Mouse (Mus musculus): ENCODE data around the gene Esrra.

The Esrra gene

GRCm38 (mm10) chr19:6943709-6944108 lies 22.1 kb upstream of the Esrra start:
- Histone ChIP-seq H3K4me1 (replicated peaks; ENCODE audit: low read depth, low read length) (peaks cover 66% of the 10 kb centered on the region), H3K27me3 (ENCODE audit: insufficient read depth, low read length) (no peaks in the 10 kb centered on the region), H3K36me3 (ENCODE audit: insufficient read depth, low read length) (peaks cover 18% of the 10 kb centered on the region), H3K9me3 (ENCODE audit: low read length) (no peaks in the 10 kb centered on the region), H3K4me3 (replicated peaks; ENCODE audit: low read length) (no peak overlapping the region)
- TF ChIP-seq POU5F1 (IDR thresholded peaks at IDR 0.05; ENCODE audit: borderline replicate concordance, low read length) (no peak), CTCF (conservative IDR thresholded peaks at IDR 0.05; ENCODE audit: low read length) (no peak), NANOG (IDR thresholded peaks at IDR 0.05; ENCODE audit: borderline replicate concordance, low read length) (no peak)

GRCm38 (mm10) chr19:6942764-6943163 lies 21.2 kb upstream of the Esrra start:
- H3K9me3 ChIP-seq (ENCODE audit: low read length) = no peaks in the 10 kb centered on the region
- peaks cover 18% of the 10 kb centered on the region for H3K36me3 ChIP-seq (ENCODE audit: insufficient read depth, low read length)
- H3K27me3 ChIP-seq (ENCODE audit: insufficient read depth, low read length) = 0 out of 2 replicates have a peak, but pooled peaks cover 3% of the 10 kb centered on the region
- no peak for TF ChIP-seq CTCF (conservative IDR thresholded peaks at IDR 0.05; ENCODE audit: low read length)
- TF ChIP-seq POU5F1 (IDR thresholded peaks at IDR 0.05; ENCODE audit: borderline replicate concordance, low read length) = no peak
- no peak for TF ChIP-seq NANOG (IDR thresholded peaks at IDR 0.05; ENCODE audit: borderline replicate concordance, low read length)
- peaks cover 57% of the 10 kb centered on the region for H3K4me1 ChIP-seq (replicated peaks; ENCODE audit: low read depth, low read length)
- H3K4me3 ChIP-seq (replicated peaks; ENCODE audit: low read length) = peak overlapping the region; percentile 95

GRCm38 (mm10) chr19:6942249-6942691 lies 20.7 kb upstream of the Esrra start, which contains the start of gene Gpr137:
Gpr137 (minus strand) TSS chr19:6942480.
- TF ChIP-seq CTCF (conservative IDR thresholded peaks at IDR 0.05; ENCODE audit: low read length) = no peak
- no peak for TF ChIP-seq NANOG (IDR thresholded peaks at IDR 0.05; ENCODE audit: borderline replicate concordance, low read length)
- no peak for TF ChIP-seq POU5F1 (IDR thresholded peaks at IDR 0.05; ENCODE audit: borderline replicate concordance, low read length)
- Histone ChIP-seq H3K4me3 (replicated peaks; ENCODE audit: low read length) (peak within 1 kb of the TSS; percentile 95), H3K4me1 (replicated peaks; ENCODE audit: low read depth, low read length) (peaks cover 53% of the 10 kb centered on the region), H3K9me3 (ENCODE audit: low read length) (no peaks in the 10 kb centered on the region), H3K36me3 (ENCODE audit: insufficient read depth, low read length) (peaks cover 18% of the 10 kb centered on the region), H3K27me3 (ENCODE audit: insufficient read depth, low read length) (0 out of 2 replicates have a peak, but pooled peaks cover 3% of the 10 kb centered on the region)

GRCm38 (mm10) chr19:6941372-6942248 lies 20.0 kb upstream of the Esrra start, which contains the start of gene Bad:
Bad (plus strand) TSS chr19:6941861.
- peak within 1 kb of the TSS; percentile 95 for H3K4me3 ChIP-seq (replicated peaks; ENCODE audit: low read length)
- TF ChIP-seq CTCF (conservative IDR thresholded peaks at IDR 0.05; ENCODE audit: low read length) (no peak), POU5F1 (IDR thresholded peaks at IDR 0.05; ENCODE audit: borderline replicate concordance, low read length) (no peak), NANOG (IDR thresholded peaks at IDR 0.05; ENCODE audit: borderline replicate concordance, low read length) (no peak)
- peaks cover 18% of the 10 kb centered on the region for H3K36me3 ChIP-seq (ENCODE audit: insufficient read depth, low read length)
- H3K27me3 ChIP-seq (ENCODE audit: insufficient read depth, low read length) = 0 out of 2 replicates have a peak, but pooled peaks cover 3% of the 10 kb centered on the region
- H3K9me3 ChIP-seq (ENCODE audit: low read length) = no peaks in the 10 kb centered on the region
- peaks cover 47% of the 10 kb centered on the region for H3K4me1 ChIP-seq (replicated peaks; ENCODE audit: low read depth, low read length)

GRCm38 (mm10) chr19:6940396-6941351 lies 19.1 kb upstream of the Esrra start:
- Histone ChIP-seq H3K4me3 (replicated peaks; ENCODE audit: low read length) (peak overlapping the region; percentile 95), H3K9me3 (ENCODE audit: low read length) (no peaks in the 10 kb centered on the region), H3K36me3 (ENCODE audit: insufficient read depth, low read length) (peaks cover 14% of the 10 kb centered on the region), H3K4me1 (replicated peaks; ENCODE audit: low read depth, low read length) (peaks cover 38% of the 10 kb centered on the region), H3K27me3 (ENCODE audit: insufficient read depth, low read length) (peaks cover 7% of the 10 kb centered on the region)
- TF ChIP-seq POU5F1 (IDR thresholded peaks at IDR 0.05; ENCODE audit: borderline replicate concordance, low read length) (no peak), NANOG (IDR thresholded peaks at IDR 0.05; ENCODE audit: borderline replicate concordance, low read length) (no peak), CTCF (conservative IDR thresholded peaks at IDR 0.05; ENCODE audit: low read length) (no peak)

GRCm38 (mm10) chr19:6939106-6940002 lies 17.7 kb upstream of the Esrra start:
- peaks cover 20% of the 10 kb centered on the region for H3K27me3 ChIP-seq (ENCODE audit: insufficient read depth, low read length)
- no peak for TF ChIP-seq POU5F1 (IDR thresholded peaks at IDR 0.05; ENCODE audit: borderline replicate concordance, low read length)
- TF ChIP-seq NANOG (IDR thresholded peaks at IDR 0.05; ENCODE audit: borderline replicate concordance, low read length) = no peak
- no peak for TF ChIP-seq CTCF (conservative IDR thresholded peaks at IDR 0.05; ENCODE audit: low read length)
- H3K4me1 ChIP-seq (replicated peaks; ENCODE audit: low read depth, low read length) = peaks cover 37% of the 10 kb centered on the region
- no peak overlapping the region for H3K4me3 ChIP-seq (replicated peaks; ENCODE audit: low read length)
- peaks cover 4% of the 10 kb centered on the region; the same call in 1 of the 2 replicates for H3K36me3 ChIP-seq (ENCODE audit: insufficient read depth, low read length)
- no peaks in the 10 kb centered on the region for H3K9me3 ChIP-seq (ENCODE audit: low read length)
